Mouse (Mus musculus) thymus, adult 2 months (tissue): ENCODE results near the gene Tmem189. TPM values are rescaled to one million over a fixed set of nuclear protein-coding genes. Genes with fewer than 3 reads are reported as not detected.

Experiments used
- DNase-seq: peaks from one replicate; pipeline ENCODE4 v3.0.0; 2021
- H3K27ac ChIP-seq: fragments of 200-500 bp; 2 replicates; pipeline ENCODE4 v1.5.1; 2012; ENCODE audit warnings: low read length, control low read depth; ENCODE audit not compliant: control insufficient read depth, insufficient read depth
- H3K27me3 ChIP-seq: fragments of 200-500 bp; 2 replicates; pipeline ENCODE4 v1.6.1; 2012; ENCODE audit warnings: mild to moderate bottlenecking, low read length, moderate library complexity, mixed read lengths; ENCODE audit not compliant: control insufficient read depth, insufficient read depth
- H3K36me3 ChIP-seq: fragments of 200-500 bp; 2 replicates; pipeline ENCODE4 v1.6.1; 2012; ENCODE audit warnings: mild to moderate bottlenecking, low read length, moderate library complexity; ENCODE audit not compliant: control insufficient read depth, insufficient read depth
- H3K4me1 ChIP-seq: fragments of 200-500 bp; replicated peaks from 2 replicates; pipeline ENCODE4 v1.6.1; 2012; ENCODE audit warnings: low read length; ENCODE audit not compliant: control insufficient read depth, insufficient read depth
- H3K4me3 ChIP-seq: fragments of 200-500 bp; 2 replicates; pipeline ENCODE4 v1.5.1; 2012; ENCODE audit warnings: mild to moderate bottlenecking, low read length, control low read depth, moderate library complexity; ENCODE audit not compliant: control insufficient read depth, insufficient read depth
- CTCF ChIP-seq: fragments of 200-500 bp; IDR thresholded peaks from 2 replicates; pipeline ENCODE4 v1.5.1; 2012; ENCODE audit warnings: mild to moderate bottlenecking, control low read depth, low read length, moderate library complexity, borderline replicate concordance; ENCODE audit not compliant: control insufficient read depth, poor library complexity, insufficient read depth; ENCODE audit errors: extremely low read depth
- POLR2A ChIP-seq: fragments of 200-500 bp; IDR thresholded peaks from 2 replicates; pipeline ENCODE4 v1.6.1; 2012; ENCODE audit warnings: mild to moderate bottlenecking, low read length, control low read depth, moderate library complexity; ENCODE audit not compliant: control insufficient read depth, poor library complexity, insufficient read depth; ENCODE audit errors: extremely low read depth
- WGBS: fragments of 180-500 bp; shearing (Covaris S2); methylation state at CpG from one replicate; pipeline ENCODE4 v1.1.7; 2018; 5-methylcytosine and 5-hydroxymethylcytosine counted together
- polyA plus RNA-seq: library from polyadenylated mRNA; depleted of rRNA; stranded (reverse); fragments of >200 nt; gene quantifications from 2 replicates; pipeline ENCODE4 v1.2.3, GENCODE M21; 2012

Tmem189 gene
- polyA plus RNA-seq, 1 experiment: 209 TPM

- Histone ChIP-seq H3K4me1 (peaks cover 59% of the 10 kb centered on the region), H3K27me3 (no peaks in the 10 kb centered on the region), H3K36me3 (no peaks in the 10 kb centered on the region), H3K4me3 (peak overlapping the region; percentile 95), H3K27ac (peak overlapping the region; percentile 0; the same call in 1 of the 2 replicates)
- DNase-seq: no peak
- 51% methylated on average over 13 of the region's 13 CpGs for WGBS
- TF ChIP-seq CTCF (no peak), POLR2A (no peak)
Measured at GRCm38 (mm10) chr2:167659847-167660610, 29.6 kb downstream of the Tmem189 start.

- Histone ChIP-seq H3K4me1 (peaks cover 61% of the 10 kb centered on the region), H3K36me3 (peaks cover under 1% of the 10 kb centered on the region; the same call in 1 of the 2 replicates), H3K27ac (no peak overlapping the region), H3K27me3 (no peaks in the 10 kb centered on the region), H3K4me3 (no peak overlapping the region)
- DNase-seq: no peak
- 76% methylated on average over 10 of the region's 10 CpGs for WGBS
- no peak for TF ChIP-seq CTCF
- TF ChIP-seq POLR2A: no peak
Measured at GRCm38 (mm10) chr2:167659177-167659846, 30.3 kb downstream of the Tmem189 start.

- TF ChIP-seq POLR2A (no peak), CTCF (no peak)
- no peak overlapping the region for H3K4me3 ChIP-seq
- peaks cover 6% of the 10 kb centered on the region; the same call in 1 of the 2 replicates for H3K36me3 ChIP-seq
- no peaks in the 10 kb centered on the region for H3K27me3 ChIP-seq
- no peak for DNase-seq
- no peak overlapping the region for H3K27ac ChIP-seq
- 91% methylated on average over 11 of the region's 11 CpGs for WGBS
- H3K4me1 ChIP-seq: peaks cover 61% of the 10 kb centered on the region
Measured at GRCm38 (mm10) chr2:167658712-167659111, 30.9 kb downstream of the Tmem189 start.

DNA sequence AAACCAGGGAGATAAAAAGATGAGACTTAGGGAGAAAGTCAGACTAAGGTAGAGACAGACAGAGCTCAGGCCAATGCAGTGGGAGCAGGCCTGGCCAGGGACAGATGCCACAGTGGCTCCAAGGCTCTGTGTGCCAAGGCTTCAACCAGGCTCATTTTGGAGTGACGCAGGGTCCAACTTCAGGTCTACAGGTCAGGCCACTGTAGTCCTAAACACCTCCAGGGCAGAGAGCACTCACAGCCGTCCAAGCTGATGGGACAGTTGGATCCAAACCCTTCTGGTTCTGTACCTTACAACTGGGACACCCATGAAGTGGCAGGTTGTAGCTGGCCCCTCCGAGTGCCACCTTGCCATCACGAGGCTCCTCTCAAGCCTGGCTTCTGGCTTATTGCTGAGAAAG is 31.6 kb downstream of the Tmem189 start:
- Histone ChIP-seq H3K36me3 (peaks cover 9% of the 10 kb centered on the region; the same call in 1 of the 2 replicates), H3K4me3 (no peak overlapping the region), H3K27ac (no peak overlapping the region), H3K27me3 (no peaks in the 10 kb centered on the region), H3K4me1 (peaks cover 61% of the 10 kb centered on the region)
- WGBS: 94% methylated on average over 4 of the region's 4 CpGs
- no peak for TF ChIP-seq CTCF
- no peak for TF ChIP-seq POLR2A
- no peak for DNase-seq

DNA sequence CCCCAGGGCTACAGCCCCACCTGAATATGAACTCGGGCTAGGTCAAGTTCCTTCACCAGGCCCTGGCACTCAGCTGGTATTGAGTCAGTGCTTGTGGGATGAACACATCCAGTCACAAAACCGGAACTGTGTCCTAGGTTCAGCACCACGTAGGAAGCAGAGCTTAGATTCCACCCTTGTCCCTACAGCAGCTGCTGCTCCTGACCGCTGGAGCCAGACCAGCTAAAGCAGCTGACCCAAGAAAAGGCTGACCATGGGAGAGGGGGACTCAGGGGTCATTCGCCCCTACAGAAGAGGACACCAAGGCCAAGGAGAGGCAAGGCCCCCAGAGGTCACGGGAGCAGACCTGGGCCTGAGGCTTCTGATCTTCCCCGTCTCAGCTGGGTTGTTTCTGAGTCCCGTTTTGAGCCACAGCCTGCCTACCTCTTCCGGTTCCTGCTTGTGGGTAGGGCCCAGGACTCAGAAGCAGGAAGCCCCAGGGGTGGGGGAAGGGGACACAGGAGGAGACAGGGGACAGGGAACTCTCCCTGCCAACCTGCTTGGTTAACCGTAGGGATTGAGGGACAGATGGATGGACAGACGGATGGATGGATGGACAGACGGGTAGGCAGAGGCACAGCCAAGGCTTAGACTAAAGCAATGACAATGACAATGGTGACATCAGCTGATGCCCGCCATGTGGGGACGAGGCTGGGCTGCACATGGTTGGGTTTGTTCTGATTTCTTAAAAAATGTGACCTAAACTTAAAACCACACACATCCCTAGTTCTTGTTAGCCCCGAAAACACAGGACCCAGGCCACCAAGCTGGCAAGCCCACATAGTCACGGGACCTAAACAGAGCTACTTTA is 32.8 kb downstream of the Tmem189 start:
- peak; percentile 62; the same call in 1 of the 2 replicates for TF ChIP-seq POLR2A
- TF ChIP-seq CTCF: 0 out of 2 replicates have a peak, but pooled peaks have one; percentile 22
- peak; percentile 92 for DNase-seq
- H3K4me3 ChIP-seq: peak overlapping the region; percentile 76
- H3K36me3 ChIP-seq: peaks cover 9% of the 10 kb centered on the region; the same call in 1 of the 2 replicates
- peak overlapping the region; percentile 94 for H3K27ac ChIP-seq
- no peaks in the 10 kb centered on the region for H3K27me3 ChIP-seq
- 12% methylated on average over 16 of the region's 16 CpGs for WGBS
- H3K4me1 ChIP-seq: peaks cover 54% of the 10 kb centered on the region

GRCm38 (mm10) chr2:167654911-167655600 is 34.6 kb downstream of the Tmem189 start:
- peaks cover 44% of the 10 kb centered on the region for H3K4me1 ChIP-seq
- WGBS: 91% methylated on average over 10 of the region's 10 CpGs
- no peak overlapping the region for H3K4me3 ChIP-seq
- DNase-seq: no peak
- TF ChIP-seq POLR2A (no peak), CTCF (no peak)
- H3K36me3 ChIP-seq: peaks cover 14% of the 10 kb centered on the region
- H3K27ac ChIP-seq: no peak overlapping the region
- no peaks in the 10 kb centered on the region for H3K27me3 ChIP-seq
